Mouse (Mus musculus) spleen, embryonic (tissue): Measurements from ENCODE around the gene Ramac.

ENCODE experiments used
- CTCF ChIA-PET: fragments of 350-600 bp; sonication (Branson Sonifier 250); formaldehyde crosslinking; loops from one replicate; lab custom pipeline; 2022; lab: Charles Lee

The Ramac gene

DNA sequence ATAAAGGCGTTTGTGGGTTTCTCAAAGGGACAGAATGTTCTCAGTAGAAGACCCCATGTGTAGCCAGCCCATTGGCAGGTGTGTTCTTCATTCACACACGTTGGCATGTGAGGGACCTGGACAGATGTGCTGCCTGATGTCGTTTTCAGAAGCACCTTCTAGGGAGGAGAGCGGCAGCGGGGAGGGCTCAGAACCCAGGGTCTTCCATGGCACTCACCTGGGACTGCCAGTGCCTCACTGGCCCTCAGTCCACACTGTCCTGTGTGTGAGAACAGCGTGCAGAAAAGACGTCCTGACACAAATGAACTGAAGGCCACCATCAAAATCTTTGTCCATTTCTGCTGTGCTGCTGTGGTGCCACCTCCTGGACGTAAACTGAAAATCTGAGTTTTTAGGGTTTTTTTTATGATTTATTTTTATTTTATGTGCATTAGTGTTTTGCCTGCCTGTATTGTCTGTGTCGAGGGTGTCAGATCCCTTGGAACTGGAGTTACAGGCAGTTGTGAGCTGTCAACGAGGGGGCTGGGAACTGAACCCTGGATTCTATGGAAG lies 15.0 kb downstream of the Ramac start:
- CTCF ChIA-PET = no interaction called here

DNA sequence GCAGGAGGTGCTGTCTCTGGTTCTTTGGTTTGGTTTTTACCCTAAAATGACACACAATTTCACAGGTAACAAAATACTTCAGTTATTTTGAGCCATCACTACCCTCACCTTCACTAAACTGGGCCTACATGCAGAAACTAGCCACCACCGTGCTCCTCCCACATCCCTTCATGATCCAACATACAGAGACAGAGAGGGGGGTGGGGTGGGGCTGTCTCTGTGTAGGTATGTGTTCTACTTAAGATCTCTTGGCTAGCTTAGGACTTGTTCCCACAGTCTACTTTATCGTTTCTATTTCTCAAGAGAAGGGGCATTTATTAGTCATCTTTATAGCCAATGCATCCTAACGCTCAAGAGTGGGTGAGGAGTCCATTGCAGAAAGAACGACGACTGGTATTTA lies 25.8 kb downstream of the Ramac start:
- CTCF ChIA-PET = interaction anchor here (0.5 kb wide), 1 partner anchor 220 kb away, joined by 14 read pairs; no protein-coding TSS in a partner anchor

DNA sequence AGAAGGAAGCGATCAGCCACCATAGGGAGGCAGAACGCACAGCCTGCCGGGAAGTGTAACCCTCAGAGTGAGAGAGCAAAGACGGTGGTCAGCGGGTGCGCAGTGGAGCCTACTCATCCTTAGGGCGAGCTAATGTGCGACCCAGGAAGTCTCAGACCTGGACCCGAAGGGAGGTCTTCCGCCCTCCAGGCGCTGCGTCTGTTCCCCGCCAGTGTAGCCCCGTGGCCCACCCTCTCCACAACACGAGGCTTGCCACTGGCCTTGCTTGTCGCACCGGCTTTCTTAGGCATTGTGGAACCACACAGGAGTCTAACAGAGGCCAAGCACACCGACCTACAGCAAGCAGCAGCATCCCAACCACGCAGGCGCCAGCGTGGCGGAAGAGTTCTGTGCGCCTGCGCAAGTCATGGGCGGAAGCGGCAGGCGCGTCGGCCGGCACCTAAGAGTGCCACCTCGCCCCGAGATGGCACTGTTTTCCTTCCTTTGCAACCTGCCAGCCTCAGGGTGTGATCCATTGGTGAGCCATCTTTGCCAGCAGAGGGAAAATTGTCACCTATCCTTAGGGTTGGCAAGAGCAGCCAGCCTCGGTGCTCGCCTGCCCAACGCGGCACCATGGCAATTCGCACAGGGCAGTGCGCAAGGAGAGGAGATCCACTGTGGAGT lies 26.5 kb downstream of the Ramac start, which contains the start of gene 3110040N11Rik:
Gene 3110040N11Rik (minus strand): TSS at position 384 of the 663 bp plus-strand sequence.
- CTCF ChIA-PET = no interaction called here

DNA sequence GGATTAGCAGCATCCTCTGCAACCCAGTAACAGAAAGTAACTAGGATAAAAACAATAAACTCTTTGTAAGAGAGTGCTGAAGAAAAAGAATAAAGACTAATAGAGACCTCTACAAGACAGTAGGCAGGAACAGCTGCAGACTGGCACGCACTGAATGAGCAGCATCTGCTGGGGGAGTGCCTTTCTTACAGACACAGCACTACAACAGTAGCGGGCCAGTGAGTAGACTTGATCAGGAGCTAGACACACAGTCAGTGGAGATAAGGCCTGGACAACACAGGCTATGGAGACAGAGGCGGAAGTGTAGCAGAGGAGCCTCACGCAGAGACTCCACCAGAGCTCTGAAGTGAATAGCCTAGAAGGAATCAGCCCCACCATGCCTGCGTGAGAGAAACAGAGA lies 43.3 kb downstream of the Ramac start:
- CTCF ChIA-PET = no interaction called here
